Mouse (Mus musculus): ENCODE results near the gene Eva1c.

DNA sequence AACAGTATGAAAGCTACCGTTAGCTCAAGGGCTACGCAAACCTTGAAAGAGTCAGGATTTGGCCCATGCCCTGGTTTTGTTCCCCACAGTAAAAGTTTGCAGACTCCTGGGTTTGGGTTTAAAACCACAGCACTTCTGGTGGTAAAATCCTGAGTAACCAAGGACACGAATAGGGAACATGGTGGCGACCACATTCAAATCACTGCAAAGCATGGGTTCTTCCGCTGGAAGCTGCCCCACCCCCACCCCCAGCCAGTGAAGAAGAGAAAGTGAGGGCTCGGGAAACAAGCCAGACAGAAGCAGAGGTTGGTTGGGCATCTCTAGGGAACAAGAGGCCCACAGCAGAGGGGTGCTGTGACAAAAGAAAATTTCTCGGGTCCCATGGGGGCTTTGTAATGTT is 80.7 kb downstream of the Eva1c start:
- TF ChIP-seq GATA1 (IDR thresholded peaks at IDR 0.05; ENCODE audit: borderline replicate concordance, low read length) (no peak), CTCF (IDR thresholded peaks at IDR 0.05; ENCODE audit: low read depth, low read length) (no peak), TAL1 (conservative IDR thresholded peaks at IDR 0.05; ENCODE audit: low read depth, low read length) (no peak), POLR2AphosphoS5 (IDR thresholded peaks at IDR 0.05; ENCODE audit: insufficient replicate concordance, low read depth, low read length) (no peak), GATA2 (IDR thresholded peaks at IDR 0.05; ENCODE audit: borderline replicate concordance, low read depth, low read length) (no peak)
